Mouse (Mus musculus) intestine, embryonic 16.5 days (tissue): Measurements from ENCODE around the gene Ascl3. TPM values are rescaled to one million over a fixed set of nuclear protein-coding genes. Genes with fewer than 3 reads are reported as not detected.
A peak's percentile ranks its signal among the peaks of the same experiment; 100 is the strongest.

Experiments
- ATAC-seq: fragments of 200-750 bp; cut with Nextera tagmentation; 2 replicates; pipeline ENCODE4 v1.8.0; 2017; ENCODE audit warnings: moderate TSS enrichment, moderate library complexity
- H3K27ac ChIP-seq: fragments of 300-500 bp; sonication (generic); 2 replicates; pipeline ENCODE4 v1.5.1; 2014; ENCODE audit warnings: mild to moderate bottlenecking, low read length
- H3K27me3 ChIP-seq: fragments of 300-500 bp; sonication (generic); replicated peaks from 2 replicates; pipeline ENCODE4 v1.6.1; 2014; ENCODE audit warnings: low read length, control low read depth, mixed read lengths; ENCODE audit not compliant: control insufficient read depth, insufficient read depth
- H3K36me3 ChIP-seq: fragments of 300-500 bp; sonication (generic); 2 replicates; pipeline ENCODE4 v1.6.1; 2014; ENCODE audit warnings: low read length, control low read depth; ENCODE audit not compliant: control insufficient read depth, insufficient read depth
- H3K4me1 ChIP-seq: fragments of 300-500 bp; sonication (generic); 2 replicates; pipeline ENCODE4 v1.6.1; 2014; ENCODE audit warnings: low read length, control low read depth, mixed read lengths; ENCODE audit not compliant: control insufficient read depth, insufficient read depth
- H3K4me2 ChIP-seq: fragments of 300-500 bp; sonication (generic); 2 replicates; pipeline ENCODE4 v1.6.1; 2014; ENCODE audit warnings: low read depth, low read length, control low read depth
- H3K4me3 ChIP-seq: fragments of 300-500 bp; sonication (generic); 2 replicates; pipeline ENCODE4 v1.5.1; 2014; ENCODE audit warnings: mild to moderate bottlenecking, low read length
- H3K9ac ChIP-seq: fragments of 300-500 bp; sonication (generic); 2 replicates; pipeline ENCODE4 v1.6.1; 2014; ENCODE audit warnings: low read depth, low read length
- H3K9me3 ChIP-seq: fragments of 300-500 bp; sonication (generic); 2 replicates; pipeline ENCODE4 v1.6.1; 2016; ENCODE audit warnings: low read length, control low read depth; ENCODE audit not compliant: control insufficient read depth
- WGBS: fragments of 180-500 bp; shearing (Covaris S2); extraction: QIAGEN DNeasy Blood & Tissue Kit; methylation state at CpG from one replicate; pipeline ENCODE4 v1.1.7; 2014; 5-methylcytosine and 5-hydroxymethylcytosine counted together
- polyA plus RNA-seq: library from polyadenylated mRNA; unstranded; fragments of >200 nt; fragmentation: Nextera tagmentation; extraction: Ambion mirVana; gene quantifications from 2 replicates; pipeline ENCODE4 v1.2.1, GENCODE M21; 2015

The Ascl3 gene
- 0.33 and 0.61 TPM in 2 replicates for polyA plus RNA-seq

DNA sequence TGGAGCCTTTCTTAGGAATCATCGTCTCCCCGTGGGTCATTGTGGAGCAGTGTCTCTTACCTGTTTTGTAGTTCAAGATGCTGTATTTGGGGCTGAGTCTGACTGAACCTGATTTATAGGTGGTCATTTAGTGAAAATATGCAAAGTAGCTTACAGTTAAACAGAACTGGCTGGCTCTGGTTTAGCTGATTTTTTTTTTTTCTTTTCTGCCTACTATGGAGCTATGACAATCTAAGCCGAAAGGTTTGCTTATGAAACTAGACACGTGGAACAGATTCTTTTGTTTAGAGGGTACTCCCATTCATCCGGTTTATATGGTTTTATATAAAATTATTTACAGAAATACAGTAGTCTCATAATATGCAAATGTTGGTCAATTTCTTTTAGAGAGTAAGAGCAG, at the start of gene Ascl3:
Ascl3 (minus strand) TSS at position 101 of the 400 bp plus-strand sequence.
- 86% methylated on average over 5 of the region's 5 CpGs for WGBS
- Histone ChIP-seq H3K4me2 (no peak within 1 kb of the TSS), H3K36me3 (0 out of 2 replicates have a peak, but pooled peaks cover 1% of the 10 kb centered on the region), H3K27me3 (no peaks in the 10 kb centered on the region), H3K4me3 (no peak within 1 kb of the TSS), H3K9ac (no peak within 1 kb of the TSS), H3K4me1 (0 out of 2 replicates have a peak, but pooled peaks cover 3% of the 10 kb centered on the region), H3K9me3 (no peaks in the 10 kb centered on the region), H3K27ac (no peak within 1 kb of the TSS)
- no peak for ATAC-seq

DNA sequence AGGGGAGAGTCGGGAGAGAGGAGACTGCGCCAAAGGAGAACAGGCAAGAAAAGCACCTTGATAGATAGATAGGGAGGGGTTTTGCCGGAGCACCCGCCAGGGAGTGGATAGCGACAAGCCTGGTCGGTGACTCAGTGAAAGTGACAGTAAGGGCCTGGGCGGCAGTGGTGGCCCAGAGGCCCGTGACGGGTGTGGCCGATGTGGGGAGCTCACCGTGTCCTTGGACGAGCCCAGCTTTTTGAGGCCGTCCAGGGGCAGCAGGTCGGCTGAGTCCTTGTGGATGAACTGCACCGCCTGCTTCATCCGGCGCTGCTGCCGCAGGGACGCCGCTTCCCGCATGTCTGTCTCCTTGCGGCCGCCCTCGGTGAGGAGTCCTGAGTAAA, 49.6 kb upstream of the Ascl3 start:
- Histone ChIP-seq H3K9ac (peak overlapping the region; percentile 57), H3K36me3 (no peaks in the 10 kb centered on the region), H3K4me2 (peak overlapping the region; percentile 98), H3K4me3 (peak overlapping the region; percentile 58), H3K4me1 (peaks cover 10% of the 10 kb centered on the region), H3K27me3 (peaks cover 29% of the 10 kb centered on the region), H3K27ac (no peak overlapping the region), H3K9me3 (no peaks in the 10 kb centered on the region)
- ATAC-seq, result peak; percentile 66
- 2% methylated on average over 24 of the region's 24 CpGs for whole genome bisulfite sequencing

DNA sequence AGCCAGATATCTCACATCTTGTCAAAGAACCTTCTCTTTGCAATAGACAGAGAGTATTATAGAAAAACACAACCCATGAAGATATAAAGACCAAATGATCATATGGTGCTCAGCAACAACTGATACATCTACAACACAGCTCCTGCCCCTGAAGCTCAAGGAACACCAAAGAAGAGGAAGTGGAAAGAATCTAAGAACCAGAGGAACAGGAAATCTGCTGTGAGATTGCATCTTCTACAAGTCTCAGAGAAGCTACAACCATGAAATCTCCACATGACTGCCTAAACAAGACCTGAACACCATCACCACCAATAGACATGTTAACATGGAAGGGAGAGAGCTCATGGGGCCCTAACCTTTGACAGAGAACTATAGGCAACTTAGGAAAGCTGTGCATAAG, 40.7 kb upstream of the Ascl3 start:
- ATAC-seq, result no peak

DNA sequence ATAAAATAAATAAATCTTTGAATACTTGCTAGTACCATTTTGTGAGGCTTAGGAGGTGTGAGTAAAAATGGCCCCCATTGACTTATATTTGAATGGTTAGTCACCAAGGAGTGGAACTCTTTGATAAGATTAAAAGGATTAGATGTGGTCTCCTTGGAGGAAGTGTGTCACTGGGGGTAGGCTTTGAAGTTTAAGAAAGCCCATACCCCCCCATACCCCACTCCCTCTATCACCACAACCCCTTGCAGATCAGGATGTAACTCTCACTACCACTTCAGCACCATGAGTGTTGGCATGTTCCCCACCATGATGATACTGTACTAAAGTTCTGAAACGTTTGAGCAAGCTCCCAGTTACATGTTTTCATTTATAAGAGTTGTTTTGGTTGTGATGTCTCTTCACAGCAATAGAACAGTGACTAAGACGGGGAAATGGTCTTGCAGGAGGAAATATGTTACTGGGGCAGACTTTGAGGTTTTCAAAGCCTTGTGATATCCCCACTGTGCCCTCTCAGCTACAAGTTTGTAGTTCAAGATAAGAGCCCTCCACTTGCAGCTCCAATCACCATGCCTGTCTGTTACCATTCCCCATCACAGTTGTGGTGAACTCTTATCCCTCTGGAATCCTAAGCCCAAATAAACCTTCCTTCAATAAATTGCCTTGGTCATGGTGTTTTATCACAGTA, 37.3 kb upstream of the Ascl3 start:
- no peak for ATAC-seq
- Histone ChIP-seq H3K27ac (no peak overlapping the region), H3K36me3 (no peaks in the 10 kb centered on the region), H3K4me1 (no peaks in the 10 kb centered on the region), H3K4me2 (no peak overlapping the region), H3K27me3 (no peaks in the 10 kb centered on the region), H3K4me3 (no peak overlapping the region), H3K9me3 (no peaks in the 10 kb centered on the region), H3K9ac (no peak overlapping the region)
- WGBS, result 53% methylated on average over 2 of the region's 2 CpGs

More for the DNA sequence above, 40.7 kb upstream of the Ascl3 start:
- Histone ChIP-seq H3K9me3 (no peaks in the 10 kb centered on the region), H3K4me2 (no peak overlapping the region), H3K27me3 (no peaks in the 10 kb centered on the region), H3K9ac (no peak overlapping the region), H3K4me3 (no peak overlapping the region), H3K27ac (no peak overlapping the region), H3K4me1 (no peaks in the 10 kb centered on the region), H3K36me3 (no peaks in the 10 kb centered on the region)

DNA sequence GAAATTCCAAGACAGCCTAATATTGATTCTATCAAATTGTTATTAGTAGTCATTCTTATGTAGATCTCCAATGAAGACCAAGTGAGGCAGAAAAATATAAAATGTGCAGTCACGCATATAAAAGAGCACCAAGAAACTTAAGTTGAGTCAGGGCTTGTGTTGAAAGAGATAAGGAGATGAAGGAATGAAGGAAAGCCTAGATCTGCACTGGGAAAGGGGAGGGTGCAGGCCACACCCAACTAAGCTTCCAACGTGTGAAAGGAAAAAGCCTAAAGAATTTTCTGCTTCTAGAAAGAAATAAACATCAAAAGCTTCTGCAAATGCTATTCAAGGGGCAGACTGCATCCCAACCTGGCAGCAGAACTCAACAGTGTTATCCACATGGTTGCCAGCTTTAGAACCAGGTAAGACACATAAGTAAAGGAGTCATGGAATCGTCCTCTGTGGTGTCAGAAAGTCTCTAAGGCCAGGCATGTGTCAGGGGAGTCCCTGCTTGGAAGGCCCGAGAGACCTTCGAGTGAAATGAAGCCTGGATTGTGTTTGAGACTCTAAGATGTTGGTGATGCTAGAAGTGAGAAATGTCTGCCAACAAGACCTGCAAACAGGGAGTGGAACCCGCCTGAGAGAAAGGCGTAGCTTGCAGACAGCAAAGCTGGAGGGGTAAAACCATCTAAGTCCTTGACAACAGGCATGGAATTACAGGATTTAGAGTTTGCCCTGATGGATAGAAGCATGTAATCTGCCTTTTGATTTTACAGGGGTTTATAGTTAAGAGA, 36.2 kb upstream of the Ascl3 start:
- no peak overlapping the region for H3K9ac ChIP-seq
- no peak for ATAC-seq
- H3K27me3 ChIP-seq, result no peaks in the 10 kb centered on the region
- no peaks in the 10 kb centered on the region for H3K4me1 ChIP-seq
- H3K4me3 ChIP-seq, result no peak overlapping the region
- H3K4me2 ChIP-seq, result no peak overlapping the region
- no peaks in the 10 kb centered on the region for H3K9me3 ChIP-seq
- no peaks in the 10 kb centered on the region for H3K36me3 ChIP-seq
- WGBS, result 79% methylated on average over 7 of the region's 7 CpGs
- H3K27ac ChIP-seq, result no peak overlapping the region

DNA sequence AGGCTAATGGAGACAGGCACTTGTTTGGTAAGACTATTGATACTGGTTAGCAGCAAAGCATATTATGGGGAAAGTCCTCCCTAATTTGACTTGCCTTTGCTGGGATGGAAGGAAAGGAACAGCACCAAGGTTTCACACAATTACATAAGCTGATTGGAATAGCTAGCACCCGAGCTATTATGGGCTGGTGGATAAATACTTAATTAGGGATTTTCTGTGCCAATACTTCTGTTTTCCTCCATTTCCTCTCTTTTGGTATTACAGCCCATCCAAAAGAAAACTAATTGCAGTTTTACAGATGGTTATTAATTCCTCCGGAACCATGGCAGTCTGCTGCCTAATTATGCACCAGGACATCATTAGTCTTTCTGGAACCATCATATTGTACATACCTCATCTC, 32.5 kb upstream of the Ascl3 start:
- Histone ChIP-seq H3K4me3 (no peak overlapping the region), H3K27ac (no peak overlapping the region), H3K4me2 (no peak overlapping the region), H3K4me1 (no peaks in the 10 kb centered on the region), H3K9ac (no peak overlapping the region), H3K27me3 (no peaks in the 10 kb centered on the region), H3K9me3 (no peaks in the 10 kb centered on the region), H3K36me3 (no peaks in the 10 kb centered on the region)
- no peak for ATAC-seq
- 78% methylated on average over 2 of the region's 2 CpGs for WGBS

DNA sequence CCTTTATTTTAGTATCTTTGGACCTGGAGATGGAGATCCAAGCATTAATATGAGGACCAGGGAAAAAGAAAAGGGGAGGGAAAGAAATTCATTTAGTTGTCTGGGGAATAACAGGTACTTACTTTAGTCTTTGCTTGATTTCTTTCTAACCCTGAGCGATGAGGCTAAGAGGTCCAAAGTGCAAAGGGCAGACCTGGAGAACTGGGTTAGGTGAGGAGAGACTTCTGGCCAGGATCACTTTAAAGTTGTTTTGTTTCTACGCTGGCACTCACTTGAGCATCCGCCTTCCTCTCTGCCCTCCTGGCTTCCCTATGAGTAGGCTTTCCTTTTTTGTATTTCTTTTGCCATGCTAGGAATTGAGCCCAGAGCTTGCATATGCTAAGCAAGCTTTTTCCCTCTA, 24.8 kb upstream of the Ascl3 start:
- no peaks in the 10 kb centered on the region for H3K4me1 ChIP-seq
- no peaks in the 10 kb centered on the region for H3K36me3 ChIP-seq
- no peak overlapping the region for H3K27ac ChIP-seq
- no peaks in the 10 kb centered on the region for H3K9me3 ChIP-seq
- H3K4me3 ChIP-seq, result no peak overlapping the region
- H3K27me3 ChIP-seq, result no peaks in the 10 kb centered on the region
- no peak for ATAC-seq
- no peak overlapping the region for H3K4me2 ChIP-seq
- WGBS, result 86% methylated on average over 3 of the region's 3 CpGs
- no peak overlapping the region for H3K9ac ChIP-seq

DNA sequence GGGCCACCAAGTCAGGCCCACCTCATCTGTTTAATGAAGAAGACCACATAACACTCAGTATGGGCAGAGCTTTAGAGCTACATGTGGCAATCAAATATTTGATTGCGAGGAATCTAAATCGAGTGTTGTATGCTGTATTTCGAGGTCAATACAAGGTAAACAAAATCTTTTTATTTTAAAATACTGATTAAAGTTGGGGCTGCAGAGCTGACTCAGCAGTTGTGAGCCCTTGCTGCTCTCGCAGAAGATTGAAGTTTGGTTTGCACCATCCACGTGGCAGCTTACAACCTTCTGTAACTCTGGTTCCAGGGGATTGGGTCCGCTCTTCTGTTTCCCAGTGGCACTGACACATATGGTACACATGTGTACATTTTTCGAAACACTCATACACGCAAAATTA, 22.5 kb upstream of the Ascl3 start:
- ATAC-seq, result no peak
- Histone ChIP-seq H3K4me3 (no peak overlapping the region), H3K4me1 (no peaks in the 10 kb centered on the region), H3K36me3 (no peaks in the 10 kb centered on the region), H3K27ac (no peak overlapping the region), H3K9ac (no peak overlapping the region), H3K4me2 (no peak overlapping the region), H3K27me3 (no peaks in the 10 kb centered on the region), H3K9me3 (no peaks in the 10 kb centered on the region)
- 92% methylated on average over 8 of the region's 8 CpGs for WGBS

DNA sequence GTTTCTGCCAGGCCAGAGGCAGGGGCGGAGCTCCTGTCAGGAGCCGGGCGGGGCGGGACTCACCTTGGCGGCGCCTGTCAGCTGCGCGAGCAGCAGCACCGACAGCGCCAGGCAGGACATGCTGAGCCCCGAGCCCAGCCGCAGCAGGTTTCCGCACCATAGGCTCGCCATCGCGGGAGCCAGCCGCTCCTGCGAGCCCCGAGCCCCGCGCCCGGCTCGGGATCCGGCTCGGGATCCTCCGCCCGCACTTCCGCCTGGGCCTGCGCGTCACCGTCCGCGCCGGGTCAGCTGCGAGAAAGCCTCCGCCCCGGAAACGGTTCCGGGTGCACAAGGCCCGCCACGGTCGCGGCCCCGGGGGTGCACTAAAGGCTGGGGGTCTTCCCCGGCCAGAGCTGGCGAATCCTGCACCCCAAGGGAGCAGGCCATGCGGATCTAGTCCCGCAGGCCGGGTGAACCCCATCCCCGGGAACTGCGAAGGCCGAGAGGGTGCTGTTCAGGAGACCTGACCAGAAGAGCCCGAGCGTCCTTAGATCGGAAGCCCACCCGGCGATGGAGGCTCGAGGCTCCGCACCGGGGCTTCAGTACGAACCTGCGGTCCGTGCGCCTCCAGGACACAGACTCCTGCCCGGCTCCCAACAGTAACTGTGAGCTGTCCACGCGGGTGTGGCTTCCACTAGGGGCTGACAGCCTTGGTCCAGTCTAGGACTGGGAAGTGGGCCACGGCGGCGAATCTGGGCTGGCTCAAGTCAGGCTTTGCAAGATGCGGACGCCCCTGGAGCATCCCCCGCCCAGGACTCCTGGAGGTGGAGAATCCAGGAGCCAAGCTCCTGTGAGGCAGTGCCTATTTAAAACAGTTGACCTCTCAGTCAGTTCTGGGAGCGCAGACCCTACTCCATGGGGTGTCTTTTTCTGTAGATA, 20.7 kb upstream of the Ascl3 start, which contains the start of gene Tmem9b:
Tmem9b (minus strand) TSS at position 868 of the 918 bp plus-strand sequence.
- peak within 1 kb of the TSS; percentile 96 for H3K9ac ChIP-seq
- under 1% methylated on average over 74 of the region's 74 CpGs for WGBS
- peak within 1 kb of the TSS; percentile 91 for H3K4me3 ChIP-seq
- no peaks in the 10 kb centered on the region for H3K36me3 ChIP-seq
- no peaks in the 10 kb centered on the region for H3K9me3 ChIP-seq
- peak; percentile 95 for ATAC-seq
- H3K4me2 ChIP-seq, result peak within 1 kb of the TSS; percentile 88
- H3K27me3 ChIP-seq, result no peaks in the 10 kb centered on the region
- H3K4me1 ChIP-seq, result no peaks in the 10 kb centered on the region
- peak within 1 kb of the TSS; percentile 87 for H3K27ac ChIP-seq
